Mouse (Mus musculus): ENCODE results near the gene Rab3b.

GRCm38 (mm10) chr4:108934856-108935255 is 56.0 kb downstream of the Rab3b start:
- TF ChIP-seq CTCF (IDR thresholded peaks at IDR 0.05; ENCODE audit: borderline replicate concordance, control insufficient read depth, extremely low read depth, insufficient read depth, low read length, poor library complexity) = no peak
- no peak for TF ChIP-seq POLR2A (IDR thresholded peaks at IDR 0.05; ENCODE audit: control insufficient read depth, extremely low read depth, insufficient read depth, low read length, poor library complexity)

Data from thymus, adult 2 months (tissue).